Mouse (Mus musculus) B cell, adult 2 months (primary cell): Measurements from ENCODE around the gene Spsb3.

ENCODE experiments used
- DNase-seq, 2 experiments: peaks; one replicate each; pipeline ENCODE4 v3.0.0; 2022

Gene Spsb3

DNA sequence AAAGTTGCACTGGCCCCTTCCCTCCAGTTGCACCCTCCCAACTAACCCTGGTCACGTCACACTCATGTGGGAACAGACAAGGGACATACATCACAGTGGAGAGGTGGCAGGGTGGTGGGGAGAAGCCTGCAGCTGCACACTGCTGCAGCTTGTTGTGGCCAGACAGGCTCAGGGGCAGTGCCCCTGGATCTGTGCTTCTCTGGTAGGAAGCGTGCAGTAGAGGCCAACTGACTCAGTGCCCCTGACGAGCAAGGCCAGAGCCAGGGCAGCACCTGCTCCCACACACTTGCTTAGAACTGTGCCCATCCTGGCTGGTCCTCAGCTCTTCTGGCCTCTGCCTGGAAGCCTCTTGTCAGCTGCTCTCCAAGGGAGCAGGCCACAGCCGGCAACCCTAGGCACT, 11.2 kb downstream of the Spsb3 start:
- no peak for DNase-seq

GRCm38 (mm10) chr17:24898041-24898854, 11.8 kb downstream of the Spsb3 start:
- DNase-seq = no peak

DNA sequence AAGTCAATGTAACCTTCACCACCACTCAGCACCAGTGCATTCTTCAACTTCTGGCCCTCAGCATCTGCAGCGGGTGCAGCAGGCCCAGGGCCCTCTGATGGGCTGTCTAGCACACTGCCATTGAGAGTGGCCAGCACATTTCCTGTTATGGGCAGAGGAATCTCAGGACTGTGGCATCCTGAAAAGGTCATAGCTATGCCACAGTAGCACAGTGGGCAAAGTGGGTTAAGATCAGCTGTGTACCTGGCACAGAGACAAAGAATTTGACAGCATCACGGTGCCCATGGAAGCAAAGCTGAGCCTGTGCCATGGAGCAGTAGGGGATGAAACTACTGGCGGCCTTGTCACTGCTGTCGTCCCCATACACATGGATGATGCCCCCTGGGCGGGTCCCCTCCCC, 12.7 kb downstream of the Spsb3 start:
- DNase-seq = no peak

DNA sequence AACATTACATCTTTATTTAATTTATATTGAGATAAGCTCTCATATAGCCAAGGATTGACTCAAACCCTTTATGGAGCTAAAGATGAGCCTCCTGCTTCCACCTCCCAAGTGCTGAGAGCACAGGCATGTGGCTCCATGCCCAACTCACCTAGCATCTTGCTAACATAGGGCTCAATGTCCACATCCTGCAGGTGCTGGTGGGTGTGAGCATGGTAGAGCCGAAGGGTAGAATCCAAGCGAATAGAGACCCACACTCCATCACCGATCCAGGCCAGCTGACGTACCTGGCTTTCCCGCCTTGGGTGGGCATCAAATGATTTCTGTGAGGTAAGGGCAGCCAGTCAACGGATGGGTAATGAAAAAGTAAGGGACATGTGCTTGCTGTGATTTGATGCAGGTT, 13.6 kb downstream of the Spsb3 start:
- no peak for DNase-seq

- DNase-seq = no peak
Measured at GRCm38 (mm10) chr17:24902124-24902523, 15.7 kb downstream of the Spsb3 start.

DNA sequence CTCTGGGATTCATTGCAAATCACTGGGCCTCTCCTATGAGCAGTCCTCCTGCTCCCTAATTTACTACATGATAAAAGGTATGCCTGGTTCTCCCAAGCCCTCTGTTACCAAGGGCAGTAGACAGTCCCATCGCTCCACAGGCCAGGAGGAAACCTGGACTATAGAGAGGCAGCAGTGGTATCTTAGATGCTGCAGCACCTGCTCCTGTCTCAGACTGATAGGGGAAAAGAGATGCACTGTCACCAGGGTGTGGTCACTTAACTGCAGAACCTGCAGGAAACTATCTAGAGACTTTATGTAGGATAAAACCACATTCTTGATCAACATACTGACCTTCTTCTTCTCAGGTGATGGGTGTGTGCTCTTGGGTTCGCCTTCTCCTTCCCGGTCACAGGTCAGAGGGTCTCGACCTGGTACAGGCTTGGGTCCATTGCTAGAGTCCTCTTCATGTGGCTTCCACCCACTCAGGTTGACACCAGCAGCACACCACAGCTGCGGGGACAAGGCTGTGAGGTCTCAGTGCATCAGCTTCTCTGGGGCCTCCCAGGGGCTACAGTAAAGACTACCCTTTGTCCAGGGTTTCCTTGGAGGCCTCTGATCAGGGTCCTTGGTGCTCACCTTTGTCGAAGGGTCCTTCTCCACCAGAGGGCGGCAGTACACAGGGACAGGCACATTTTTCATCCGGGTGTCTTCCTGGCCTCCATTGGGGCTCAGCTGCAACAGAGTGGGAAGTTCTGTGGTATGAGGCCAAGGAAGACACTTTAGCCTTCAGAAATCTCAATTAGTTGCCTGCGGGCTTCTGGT, 16.4 kb downstream of the Spsb3 start:
- peak; percentile 46 for DNase-seq

- no peak for DNase-seq
Measured at GRCm38 (mm10) chr17:24903767-24904166, 17.3 kb downstream of the Spsb3 start.

GRCm38 (mm10) chr17:24907591-24907990, 21.1 kb downstream of the Spsb3 start:
- no peak for DNase-seq

- DNase-seq = no peak
Measured at GRCm38 (mm10) chr17:24913984-24914383, 27.5 kb downstream of the Spsb3 start.

GRCm38 (mm10) chr17:24923246-24923645, 36.8 kb downstream of the Spsb3 start:
- no peak for DNase-seq

DNA sequence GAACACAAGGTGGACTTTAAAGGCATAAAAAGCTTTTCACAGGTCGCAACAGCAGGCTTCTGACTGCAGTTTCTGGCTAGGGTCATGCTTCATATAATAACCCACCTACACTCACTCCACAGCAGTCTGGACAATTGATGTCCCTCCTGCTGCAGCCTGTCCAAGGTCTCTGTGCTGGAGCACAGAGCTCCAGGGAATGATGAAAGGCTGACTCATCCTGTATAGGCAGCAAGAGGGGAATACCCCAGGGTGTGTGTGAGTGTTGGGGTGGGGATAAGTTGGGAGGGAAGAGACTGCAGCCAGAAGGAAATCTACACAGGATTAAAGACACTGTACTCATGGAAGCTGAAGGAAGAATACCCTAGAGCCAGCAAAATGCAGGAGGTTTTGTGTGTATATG, 43.1 kb downstream of the Spsb3 start:
- DNase-seq = no peak

- DNase-seq = no peak
Measured at GRCm38 (mm10) chr17:24932431-24932830, 46.0 kb downstream of the Spsb3 start.

GRCm38 (mm10) chr17:24933163-24933562, 46.7 kb downstream of the Spsb3 start:
- no peak for DNase-seq

DNA sequence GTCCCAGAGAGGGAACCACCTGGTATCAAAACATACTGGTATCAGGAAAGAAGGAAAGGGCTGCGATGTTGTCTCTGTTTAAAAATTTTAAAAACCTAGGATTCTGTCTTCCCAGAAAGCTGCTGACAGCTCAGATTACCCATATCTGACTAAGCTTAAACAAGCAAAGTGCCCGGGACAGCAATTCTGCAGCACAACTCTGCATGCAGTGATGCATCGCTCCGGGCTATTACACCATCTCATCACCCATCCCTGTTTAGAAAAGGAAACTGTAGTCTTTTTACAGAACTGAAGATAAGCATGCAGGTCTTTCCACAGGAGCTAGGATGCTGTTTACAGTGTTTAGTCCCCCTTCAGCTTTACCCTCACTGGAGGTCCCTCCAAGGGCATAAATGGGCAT, 48.5 kb downstream of the Spsb3 start:
- no peak for DNase-seq

DNA sequence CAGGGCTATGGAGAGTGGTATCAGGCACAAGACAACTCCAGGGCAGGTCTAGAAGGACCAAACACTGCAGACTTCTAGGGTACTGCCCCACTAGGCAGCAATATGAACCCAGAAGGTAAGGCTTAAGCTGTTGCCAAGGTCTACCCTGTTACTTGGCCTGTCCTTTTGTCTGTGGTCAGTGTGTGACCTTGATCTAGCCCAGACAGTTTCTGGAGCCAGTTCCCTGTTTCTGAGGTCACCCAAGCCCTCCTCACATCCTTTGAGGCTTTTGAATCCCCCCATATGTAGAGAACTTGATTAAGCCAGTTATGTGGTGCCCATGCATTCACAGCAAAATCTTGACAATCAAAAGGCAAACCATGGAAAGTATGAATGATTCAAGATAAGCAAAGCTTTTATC, 49.2 kb downstream of the Spsb3 start:
- DNase-seq = no peak

GRCm38 (mm10) chr17:24936259-24937237, 50.1 kb downstream of the Spsb3 start, which contains the start of gene Mapk8ip3:
Gene Mapk8ip3 (minus strand): TSS chr17:24936977.
- peak; percentile 98 to 99 for DNase-seq

- no peak for DNase-seq
Measured at GRCm38 (mm10) chr17:24937266-24937665, 50.8 kb downstream of the Spsb3 start.
